Mouse (Mus musculus) ZHBTc4 (cell line): Measurements from ENCODE around the gene Ifngr2.
"Not testable (repeated sequence)": the region's sequence is repeated elsewhere in the genome, so short reads cannot be mapped to it uniquely, and the experiment has no call there.

Source experiments
- DNase-seq: peaks from one replicate; pipeline ENCODE4 v3.0.0-alpha.2; 2011; ENCODE audit warnings: low read depth, low spot score

The Ifngr2 gene

GRCm38 (mm10) chr16:91546836-91547741 is at the start of gene Ifngr2:
Gene Ifngr2 (plus strand): TSS chr16:91547072.
- DNase-seq, result no peak

GRCm38 (mm10) chr16:91498041-91498440 is 48.8 kb upstream of the Ifngr2 start:
- no peak for DNase-seq

- no peak for DNase-seq
These were observed 42.2 kb upstream of the Ifngr2 start for GRCm38 (mm10) chr16:91504701-91505100.

- DNase-seq, result no peak
These were observed 41.7 kb upstream of the Ifngr2 start for GRCm38 (mm10) chr16:91505116-91505601.

- no peak for DNase-seq
These were observed 40.5 kb upstream of the Ifngr2 start for GRCm38 (mm10) chr16:91506396-91506795.

GRCm38 (mm10) chr16:91512161-91512787 is 34.6 kb upstream of the Ifngr2 start:
- peak; percentile 87 for DNase-seq

GRCm38 (mm10) chr16:91513099-91513498 is 33.8 kb upstream of the Ifngr2 start:
- no peak for DNase-seq

- DNase-seq, result no peak
These were observed 29.9 kb upstream of the Ifngr2 start for GRCm38 (mm10) chr16:91517020-91517419.

- DNase-seq, result no peak
These were observed 24.8 kb upstream of the Ifngr2 start for GRCm38 (mm10) chr16:91522040-91522439.

- no peak for DNase-seq
These were observed 24.2 kb upstream of the Ifngr2 start for GRCm38 (mm10) chr16:91522479-91523309.

GRCm38 (mm10) chr16:91524206-91524605 is 22.7 kb upstream of the Ifngr2 start:
- no peak for DNase-seq

GRCm38 (mm10) chr16:91526274-91526673 is 20.6 kb upstream of the Ifngr2 start:
- DNase-seq, result no peak

GRCm38 (mm10) chr16:91527051-91527450 is 19.8 kb upstream of the Ifngr2 start:
- peak; percentile 73 for DNase-seq

GRCm38 (mm10) chr16:91527500-91527899 is 19.4 kb upstream of the Ifngr2 start:
- DNase-seq, result no peak

- no peak for DNase-seq
These were observed 18.3 kb upstream of the Ifngr2 start for GRCm38 (mm10) chr16:91528578-91528977.

GRCm38 (mm10) chr16:91530830-91531229 is 16.0 kb upstream of the Ifngr2 start:
- not testable (repeated sequence) for DNase-seq

- DNase-seq, result no peak
These were observed 15.0 kb upstream of the Ifngr2 start for GRCm38 (mm10) chr16:91531856-91532255.

GRCm38 (mm10) chr16:91532429-91532828 is 14.4 kb upstream of the Ifngr2 start:
- DNase-seq, result no peak

- DNase-seq, result no peak
These were observed 13.5 kb upstream of the Ifngr2 start for GRCm38 (mm10) chr16:91533097-91534001.

GRCm38 (mm10) chr16:91534477-91534876 is 12.4 kb upstream of the Ifngr2 start:
- DNase-seq, result peak; percentile 92

GRCm38 (mm10) chr16:91534888-91535287 is 12.0 kb upstream of the Ifngr2 start:
- DNase-seq, result no peak
